ENCODE assay signal across 9 mouse cellular contexts in the genomic region with DNA sequence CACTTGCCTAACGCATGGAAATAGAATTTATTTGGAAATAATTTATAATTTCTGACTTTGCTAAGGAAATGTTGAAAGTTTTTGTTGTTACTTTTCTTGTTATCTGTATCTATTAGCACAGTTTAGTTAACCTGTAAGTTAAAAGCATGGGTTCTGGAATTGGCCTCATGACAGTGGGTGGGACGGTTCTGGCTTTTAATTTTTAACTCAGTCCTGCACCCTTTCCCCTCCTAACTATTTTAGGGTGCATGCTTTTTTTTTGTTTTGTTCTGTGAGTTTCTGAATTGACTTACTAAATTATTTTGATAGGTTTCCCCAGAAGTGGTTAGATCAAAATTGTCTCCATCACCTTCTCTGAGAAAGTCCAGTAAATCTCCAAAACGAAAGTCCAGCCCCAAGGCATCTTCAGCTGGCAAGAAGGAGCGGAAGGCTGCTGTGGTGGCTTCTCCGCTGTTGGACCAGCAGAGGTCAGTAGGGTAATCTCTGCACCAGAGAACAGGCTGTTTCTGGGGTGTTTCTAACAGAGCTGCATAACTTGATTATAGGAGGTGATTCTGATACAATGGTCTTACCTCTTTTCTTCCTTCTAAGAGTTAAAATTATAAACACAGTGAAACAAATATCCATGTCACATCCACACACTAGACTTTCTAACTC. TPM values are rescaled to one million over a fixed set of nuclear protein-coding genes. Genes with fewer than 3 reads are reported as not detected.
DNase-seq lines count a peak whose midpoint lies in the region; ATAC-seq and TF ChIP-seq lines count a peak whose summit lies in the region.
"Had no signal": no experiment of that assay in that cellular context is flagged by ENCODE, and none has a peak within 500 bp of the region (broad histone marks: within the 10 kb centered on the region; RNA-seq: fewer than 3 reads in every experiment).

No protein-coding gene starts in this region.

- ATAC-seq in forebrain, embryonic 14.5 days = peak; percentile 67; the same call in 1 of the 2 replicates
- no peak for ATAC-seq in lung, embryonic 14.5 days (ENCODE audit: insufficient read depth)
- no peak for ATAC-seq in hindbrain, postnatal 0 days

- peaks cover 13% of the 10 kb centered on the region; the same call in 1 of the 2 replicates for H3K36me3 ChIP-seq in forebrain, embryonic 14.5 days (ENCODE audit: control insufficient read depth, insufficient read depth, low read length)
- H3K36me3 ChIP-seq in forebrain, embryonic 10.5 days (replicated peaks) = peaks cover 7% of the 10 kb centered on the region; the same call in 1 of the 2 replicates
- H3K36me3 ChIP-seq in lung, embryonic 14.5 days (ENCODE audit: insufficient read depth) = no peaks in the 10 kb centered on the region
- H3K36me3 ChIP-seq in hindbrain, postnatal 0 days (ENCODE audit: insufficient read depth, low read length) = no peaks in the 10 kb centered on the region

- no peak overlapping the region for H3K27ac ChIP-seq in forebrain, embryonic 14.5 days (ENCODE audit: low read depth, low read length)
- H3K27ac ChIP-seq in forebrain, embryonic 10.5 days = no peak overlapping the region
- no peak overlapping the region for H3K27ac ChIP-seq in lung, embryonic 14.5 days (ENCODE audit: low read depth)
- no peak overlapping the region for H3K27ac ChIP-seq in hindbrain, postnatal 0 days

- no peaks in the 10 kb centered on the region for H3K4me1 ChIP-seq in forebrain, embryonic 14.5 days (ENCODE audit: control insufficient read depth, insufficient read depth, low read length)
- no peaks in the 10 kb centered on the region for H3K4me1 ChIP-seq in forebrain, embryonic 10.5 days
- H3K4me1 ChIP-seq in lung, embryonic 14.5 days (ENCODE audit: insufficient read depth) = no peaks in the 10 kb centered on the region
- no peaks in the 10 kb centered on the region for H3K4me1 ChIP-seq in hindbrain, postnatal 0 days (ENCODE audit: insufficient read depth, low read length)

- WGBS in forebrain, embryonic 14.5 days = 63% methylated on average over 5 of the region's 5 CpGs
- 72% methylated on average over 5 of the region's 5 CpGs for WGBS in forebrain, embryonic 10.5 days
- WGBS in lung, embryonic 14.5 days = 64% methylated on average over 5 of the region's 5 CpGs
- 55% methylated on average over 5 of the region's 5 CpGs for WGBS in hindbrain, postnatal 0 days

- no peaks in the 10 kb centered on the region for H3K9me3 ChIP-seq in forebrain, embryonic 14.5 days (replicated peaks; ENCODE audit: control insufficient read depth, low read length)
- no peaks in the 10 kb centered on the region for H3K9me3 ChIP-seq in forebrain, embryonic 10.5 days
- no peaks in the 10 kb centered on the region for H3K9me3 ChIP-seq in lung, embryonic 14.5 days (ENCODE audit: low read depth, low read length)
- no peaks in the 10 kb centered on the region for H3K9me3 ChIP-seq in hindbrain, postnatal 0 days (ENCODE audit: low read length)

- TF ChIP-seq CTCF in lung, embryonic 14.5 days (IDR thresholded peaks at IDR 0.05; ENCODE audit: low read depth) = peak; percentile 38; the same call in 1 of the 2 replicates
- peak; percentile 69 for TF ChIP-seq CTCF in hindbrain, postnatal 0 days (IDR thresholded peaks at IDR 0.05; ENCODE audit: low read depth)

- H3K27me3 ChIP-seq in forebrain, embryonic 14.5 days (replicated peaks; ENCODE audit: control insufficient read depth, insufficient read depth, low read length) = no peaks in the 10 kb centered on the region
- H3K27me3 ChIP-seq in forebrain, embryonic 10.5 days (ENCODE audit: poor library complexity, severe bottlenecking) = no peaks in the 10 kb centered on the region
- no peaks in the 10 kb centered on the region for H3K27me3 ChIP-seq in lung, embryonic 14.5 days (ENCODE audit: insufficient read depth, low read length)
- H3K27me3 ChIP-seq in hindbrain, postnatal 0 days (ENCODE audit: insufficient read depth, low read length) = no peaks in the 10 kb centered on the region

- no peak overlapping the region for H3K4me3 ChIP-seq in forebrain, embryonic 14.5 days (ENCODE audit: low read depth, low read length)
- H3K4me3 ChIP-seq in forebrain, embryonic 10.5 days = no peak overlapping the region
- H3K4me3 ChIP-seq in lung, embryonic 14.5 days (ENCODE audit: low read depth, low read length) = no peak overlapping the region
- H3K4me3 ChIP-seq in hindbrain, postnatal 0 days (ENCODE audit: low read length) = no peak overlapping the region
- H3K4me3 ChIP-seq: erythroblast, embryonic 14.5 days had no signal

- H3K9ac ChIP-seq in forebrain, embryonic 14.5 days (ENCODE audit: low read length) = no peak overlapping the region
- no peak overlapping the region for H3K9ac ChIP-seq in lung, embryonic 14.5 days
- H3K9ac ChIP-seq in hindbrain, postnatal 0 days (replicated peaks; ENCODE audit: low read length) = no peak overlapping the region

- no peak overlapping the region for H3K4me2 ChIP-seq in forebrain, embryonic 14.5 days (ENCODE audit: low read length)
- H3K4me2 ChIP-seq in lung, embryonic 14.5 days = no peak overlapping the region
- no peak overlapping the region for H3K4me2 ChIP-seq in hindbrain, postnatal 0 days (ENCODE audit: low read depth, low read length)

- DNase-seq in forebrain, embryonic 14.5 days (ENCODE audit: low spot score) = peak; percentile 60
- DNase-seq in forebrain, embryonic 10.5 days (ENCODE audit: extremely low spot score, low spot score) = no peak
- DNase-seq in lung, embryonic 14.5 days = peak; percentile 24
- DNase-seq in lung, postnatal 4 days = no peak
- DNase-seq in hindbrain, postnatal 0 days (ENCODE audit: low spot score) = peak; percentile 68
- DNase-seq in retina, postnatal 7 days (ENCODE audit: low read depth, low spot score) = peak; percentile 8
- no peak for DNase-seq in lung, postnatal 10 days
- DNase-seq in ovary, postnatal 10 days (ENCODE audit: low spot score) = no peak

RNA-seq across cellular contexts. Expression of gene Zc3h13, which starts 25.3 kb away (rescaled TPM):
- 33.9 and 36.4 TPM in 2 replicates for polyA plus RNA-seq in forebrain, embryonic 14.5 days (2014; fragmentation: Nextera tagmentation; extraction: Ambion mirVana)
- polyA plus RNA-seq in forebrain, embryonic 10.5 days (2016; fragmentation: Nextera tagmentation; extraction: Ambion mirVana) = 36.9 and 38.3 TPM in 2 replicates
- polyA plus RNA-seq in lung, embryonic 14.5 days (2014; fragmentation: Nextera tagmentation; extraction: Ambion mirVana) = 30.2 and 31.6 TPM in 2 replicates
- 13.5 and 25.6 TPM in 2 replicates for total RNA-seq in hindbrain, postnatal 0 days (2014; rRNA removed)
- polyA plus RNA-seq in hindbrain, postnatal 0 days (2015; fragmentation: Nextera tagmentation; extraction: Ambion mirVana) = 43.1 and 45.1 TPM in 2 replicates

Comparison
In these comparisons a context has a peak if more than half of its experiments do, and no peak if none do; other contexts are left out.
1. DNase-seq: peak in forebrain, embryonic 14.5 days (single experiment), lung, embryonic 14.5 days (single experiment), hindbrain, postnatal 0 days (single experiment) and retina, postnatal 7 days (single experiment); none in forebrain, embryonic 10.5 days (single experiment), lung, postnatal 4 days (0 of 2), lung, postnatal 10 days (single experiment) and ovary, postnatal 10 days (single experiment).